Mouse (Mus musculus) megakaryocyte, embryonic 14.5 days (primary cell): ENCODE data around the gene Ptbp1.

Experiments
- FLI1 ChIP-seq: IDR thresholded peaks from 2 replicates; pipeline ENCODE4 v1.6.1; 2012; ENCODE audit warnings: low read length, inconsistent platforms, mixed read lengths
- GATA1 ChIP-seq: IDR thresholded peaks from 3 replicates; pipeline ENCODE4 v1.6.1; 2012; ENCODE audit warnings: mixed read lengths, low read length, inconsistent platforms, borderline replicate concordance

- TF ChIP-seq GATA1 (no peak), FLI1 (no peak)
Measured at GRCm38 (mm10) chr10:79806331-79806730, 47.9 kb upstream of the Ptbp1 start.
